In genomic region chr16:60102210-60102609, GRCm38 (mm10) we compare ENCODE assay signal across 17 mouse cellular contexts.
A peak's percentile ranks its signal among the peaks of the same experiment; 100 is the strongest.
DNase-seq lines count a peak whose midpoint lies in the region; ATAC-seq lines count a peak whose summit lies in the region.
"Had no signal": no experiment of that assay in that cellular context is flagged by ENCODE, and none has a peak within 500 bp of the region (broad histone marks: within the 10 kb centered on the region; RNA-seq: fewer than 3 reads in every experiment).

No protein-coding gene starts in this region.

- H3K27ac ChIP-seq in midbrain, embryonic 14.5 days (replicated peaks; ENCODE audit: low read depth, low read length): no peak overlapping the region
- H3K27ac ChIP-seq: gastrocnemius, adult 2 months; heart, embryonic 10.5 days; limb, embryonic 12.5 days; liver, embryonic 15.5 days had no signal

- H3K9me3 ChIP-seq in midbrain, embryonic 14.5 days (ENCODE audit: control insufficient read depth, low read length): no peaks in the 10 kb centered on the region
- H3K9me3 ChIP-seq: heart, embryonic 10.5 days; limb, embryonic 12.5 days; liver, embryonic 15.5 days had no signal

- no peak overlapping the region for H3K9ac ChIP-seq in midbrain, embryonic 14.5 days (replicated peaks; ENCODE audit: low read length)
- H3K9ac ChIP-seq: limb, embryonic 12.5 days; liver, embryonic 15.5 days had no signal

- H3K4me3 ChIP-seq in midbrain, embryonic 14.5 days (replicated peaks; ENCODE audit: low read depth, low read length): no peak overlapping the region
- H3K4me3 ChIP-seq: gastrocnemius, adult 2 months; heart, embryonic 10.5 days; limb, embryonic 12.5 days; liver, embryonic 15.5 days had no signal

- H3K4me1 ChIP-seq in midbrain, embryonic 14.5 days (ENCODE audit: control insufficient read depth, insufficient read depth, low read length): no peaks in the 10 kb centered on the region
- H3K4me1 ChIP-seq: heart, embryonic 10.5 days; limb, embryonic 12.5 days; liver, embryonic 15.5 days had no signal

- no peaks in the 10 kb centered on the region for H3K36me3 ChIP-seq in midbrain, embryonic 14.5 days (ENCODE audit: control insufficient read depth, insufficient read depth, low read length)
- H3K36me3 ChIP-seq: heart, embryonic 10.5 days; limb, embryonic 12.5 days; liver, embryonic 15.5 days had no signal

- H3K27me3 ChIP-seq in midbrain, embryonic 14.5 days (ENCODE audit: control insufficient read depth, insufficient read depth, low read length): no peaks in the 10 kb centered on the region
- H3K27me3 ChIP-seq: limb, embryonic 12.5 days; liver, embryonic 15.5 days had no signal

- ATAC-seq in midbrain, embryonic 14.5 days (ENCODE audit: low FRiP score, low TSS enrichment): no peak
- ATAC-seq: CD4-positive, CD25-positive, alpha-beta regulatory T cell, adult 4 months had no signal

- intact Hi-C loops in left cerebral cortex, postnatal 4 days (cut with DNase I): no loop called here

- DNase-seq in left cerebral cortex, postnatal 4 days: peak; percentile 58
- DNase-seq in left cerebral cortex, adult 9 months (ENCODE audit: low spot score in 2 of 2): no peak
- DNase-seq in cerebellum, adult 18-20 months: peak; percentile 10 to 11
- peak; percentile 11 to 34 for DNase-seq in cerebellum, postnatal 36 days
- no peak for DNase-seq in urinary bladder, postnatal 10 days (ENCODE audit: low spot score)
- DNase-seq in midbrain, embryonic 14.5 days: no peak
- DNase-seq in adipocyte (ENCODE audit: low spot score): no peak
- DNase-seq: adrenal gland, postnatal 14 days; gastrocnemius, adult 2 months; heart, postnatal 14 days; kidney, adult 8-10 months; lung, postnatal 14 days; thymus, adult 2 months had no signal

- H3K4me2 ChIP-seq in midbrain, embryonic 14.5 days (ENCODE audit: low read length): no peak overlapping the region
- H3K4me2 ChIP-seq: limb, embryonic 12.5 days; liver, embryonic 15.5 days had no signal

- WGBS in midbrain, embryonic 14.5 days: 88% methylated on average over 3 of the region's 3 CpGs

Comparison
In these comparisons a context has a peak if more than half of its experiments do, and no peak if none do; other contexts are left out.
1. DNase-seq: peak in left cerebral cortex, postnatal 4 days (single experiment), cerebellum, adult 18-20 months (2 of 2) and cerebellum, postnatal 36 days (2 of 2); none in left cerebral cortex, adult 9 months (0 of 2), urinary bladder, postnatal 10 days (single experiment), midbrain, embryonic 14.5 days (single experiment) and adipocyte (single experiment).